Mouse (Mus musculus) embryonic facial prominence, embryonic 13.5 days (tissue): ENCODE measurements around the gene Slc7a7. TPM values are rescaled to one million over a fixed set of nuclear protein-coding genes. Genes with fewer than 3 reads are reported as not detected.

ENCODE experiments used
- ATAC-seq: fragments of 200-750 bp; cut with Nextera tagmentation; 2 replicates; pipeline ENCODE4 v1.8.0; 2017; ENCODE audit warnings: low read depth; ENCODE audit not compliant: insufficient number of reproducible peaks, insufficient read depth, low FRiP score, low TSS enrichment
- H3K27ac ChIP-seq: fragments of 300-500 bp; sonication (generic); 2 replicates; pipeline ENCODE4 v1.5.1; 2015; ENCODE audit warnings: moderate library complexity, mild to moderate bottlenecking, inconsistent platforms
- H3K27me3 ChIP-seq: fragments of 300-500 bp; sonication (generic); 2 replicates; pipeline ENCODE4 v1.6.1; 2015; ENCODE audit warnings: mild to moderate bottlenecking, inconsistent platforms
- H3K36me3 ChIP-seq: fragments of 300-500 bp; sonication (generic); 2 replicates; pipeline ENCODE4 v1.6.1; 2015; ENCODE audit warnings: mild to moderate bottlenecking, inconsistent platforms
- H3K4me1 ChIP-seq: fragments of 300-500 bp; sonication (generic); 2 replicates; pipeline ENCODE4 v1.6.1; 2015; ENCODE audit warnings: inconsistent platforms
- H3K4me2 ChIP-seq: fragments of 300-500 bp; sonication (generic); 2 replicates; pipeline ENCODE4 v1.6.1; 2015; ENCODE audit warnings: moderate library complexity, mild to moderate bottlenecking, inconsistent platforms
- H3K4me3 ChIP-seq: fragments of 300-500 bp; sonication (generic); 2 replicates; pipeline ENCODE4 v1.5.1; 2015; ENCODE audit warnings: mild to moderate bottlenecking, inconsistent platforms
- H3K9ac ChIP-seq: fragments of 300-500 bp; sonication (generic); 2 replicates; pipeline ENCODE4 v1.6.1; 2015; ENCODE audit warnings: mild to moderate bottlenecking, inconsistent platforms
- H3K9me3 ChIP-seq: fragments of 300-500 bp; sonication (generic); 2 replicates; pipeline ENCODE4 v1.6.1; 2016; ENCODE audit warnings: inconsistent platforms
- WGBS: fragments of 180-500 bp; shearing (Covaris S2); methylation state at CpG from one replicate; pipeline ENCODE4 v1.1.7; 2015; ENCODE audit warnings: mixed read lengths; 5-methylcytosine and 5-hydroxymethylcytosine counted together
- polyA plus RNA-seq: library from polyadenylated mRNA; unstranded; fragments of >200 nt; fragmentation: Nextera tagmentation; extraction: Ambion mirVana; gene quantifications from 2 replicates; pipeline ENCODE4 v1.2.1, GENCODE M21; 2015

The Slc7a7 gene
- polyA plus RNA-seq, 1 experiment from 2014 or later: 4.5 TPM

DNA sequence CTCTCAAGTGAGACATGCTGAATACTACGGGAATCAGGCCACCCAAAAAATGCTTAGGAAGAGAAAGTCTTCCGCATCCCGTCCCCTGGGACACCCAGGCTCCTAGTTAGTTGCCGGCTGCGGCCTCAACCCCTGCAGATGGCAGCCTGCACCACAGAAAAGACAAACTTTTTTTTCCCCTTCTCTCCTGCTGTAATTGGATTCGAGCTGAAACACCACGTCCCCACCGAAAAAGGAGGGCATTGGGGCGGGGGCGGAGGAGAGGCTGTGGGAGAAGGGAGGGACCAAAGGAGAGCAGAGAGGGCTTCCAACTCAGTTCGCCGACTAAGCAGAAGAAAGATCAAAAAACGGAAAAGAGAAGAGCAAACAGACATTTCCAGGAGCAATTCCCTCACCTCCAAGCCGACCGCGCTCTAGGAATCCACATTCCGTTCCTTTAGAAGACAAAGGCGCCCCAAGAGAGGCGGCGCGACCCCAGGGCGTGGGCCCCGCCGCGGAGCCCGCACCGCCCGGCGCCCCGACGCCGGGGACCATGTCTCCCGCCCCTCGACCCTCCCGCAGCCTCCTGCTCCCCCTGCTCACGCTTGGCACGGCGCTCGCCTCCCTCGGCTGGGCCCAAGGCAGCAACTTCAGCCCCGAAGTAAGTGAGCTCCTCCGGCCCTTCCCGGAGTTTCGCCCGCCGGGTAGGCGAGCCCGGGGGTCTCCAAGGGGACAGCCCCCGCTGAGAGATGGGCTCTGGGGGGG, 13.9 kb upstream of the Slc7a7 start, which contains the start of gene Mmp14:
TSS of gene Mmp14 (plus strand) at position 279 of the 744 bp plus-strand sequence.
- H3K9me3 ChIP-seq: no peaks in the 10 kb centered on the region
- peak within 1 kb of the TSS; percentile 92 for H3K4me2 ChIP-seq
- under 1% methylated on average over 45 of the region's 49 CpGs for WGBS
- peak within 1 kb of the TSS; percentile 100 for H3K27ac ChIP-seq
- peaks cover 44% of the 10 kb centered on the region for H3K4me1 ChIP-seq
- H3K9ac ChIP-seq: peak within 1 kb of the TSS; percentile 100
- H3K4me3 ChIP-seq: peak within 1 kb of the TSS; percentile 89
- no peaks in the 10 kb centered on the region for H3K27me3 ChIP-seq
- H3K36me3 ChIP-seq: peaks cover 24% of the 10 kb centered on the region
- peak; percentile 62; the same call in 1 of the 2 replicates for ATAC-seq

DNA sequence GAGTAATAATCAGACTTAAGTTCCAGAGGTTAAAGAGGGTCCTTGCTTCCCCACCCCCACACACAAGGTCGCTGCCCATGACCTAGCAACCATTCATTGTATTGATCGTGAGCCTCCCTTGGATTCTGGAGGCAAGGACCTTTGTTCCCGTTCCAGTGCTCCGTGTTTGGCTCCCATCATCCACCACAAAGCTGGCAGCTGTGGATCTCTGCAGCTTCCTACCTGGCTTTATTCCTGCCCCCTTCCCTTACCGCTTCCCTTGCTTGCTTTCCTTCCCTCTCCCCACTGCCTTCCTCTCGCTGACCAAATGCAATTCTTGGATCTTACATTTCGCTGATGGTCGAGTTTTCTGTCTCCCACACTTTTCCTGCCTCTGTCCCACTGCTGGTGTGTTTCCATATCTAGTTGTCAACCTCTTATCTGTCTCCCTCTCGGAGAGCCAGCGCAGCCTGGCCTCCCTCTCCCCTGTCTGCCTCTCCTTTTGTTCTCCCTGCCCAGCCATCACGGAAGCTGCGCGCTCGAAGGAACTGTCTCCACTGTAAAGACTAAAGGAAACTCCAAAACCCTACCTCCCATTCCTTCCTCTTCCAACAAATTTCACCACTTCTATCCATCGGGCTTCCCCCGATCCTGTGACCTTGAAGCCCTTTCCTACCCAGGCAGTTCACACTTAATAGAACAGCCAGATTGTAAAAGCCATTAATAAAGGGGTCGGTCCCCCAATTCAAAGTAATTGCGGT, 13.0 kb upstream of the Slc7a7 start:
- peaks cover 44% of the 10 kb centered on the region for H3K4me1 ChIP-seq
- no peak for ATAC-seq
- 6% methylated on average over 18 of the region's 18 CpGs for WGBS

DNA sequence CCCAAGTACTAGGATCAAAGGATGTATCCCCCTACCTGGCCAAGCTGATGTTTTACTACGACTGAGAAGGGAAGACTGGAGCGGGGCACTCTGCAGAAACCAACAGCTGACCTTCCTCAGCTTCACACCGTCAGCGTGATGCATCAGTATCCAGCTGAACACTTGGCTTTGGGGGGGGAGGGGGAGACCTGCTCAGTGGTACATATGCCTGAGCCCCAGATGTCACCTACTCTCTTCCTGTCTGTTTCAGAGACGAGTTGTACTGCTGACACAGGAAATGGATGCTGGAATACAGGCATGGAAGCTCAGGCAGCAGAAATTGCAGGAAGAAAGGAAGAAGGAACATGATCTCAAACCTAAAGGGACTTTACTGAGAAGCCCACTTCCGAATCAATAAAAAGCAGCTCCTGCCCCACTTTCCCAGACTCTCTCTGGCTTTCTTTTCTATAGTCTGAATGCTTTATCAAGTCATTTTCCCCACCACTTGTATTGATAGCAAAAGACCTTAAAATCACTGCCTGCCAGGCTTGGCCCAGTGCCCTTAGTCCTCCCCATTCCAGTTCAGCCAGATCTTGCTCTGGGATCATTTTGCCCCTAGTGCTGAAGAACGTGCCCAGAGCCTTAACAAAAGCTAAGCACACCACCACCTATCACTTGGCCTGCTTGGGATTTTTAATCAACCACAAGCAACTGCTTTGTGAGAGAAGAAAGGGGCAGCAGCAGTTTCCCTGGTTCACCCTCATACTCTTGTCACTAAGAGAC, 11.9 kb upstream of the Slc7a7 start:
- Histone ChIP-seq H3K27me3 (no peaks in the 10 kb centered on the region), H3K4me1 (peaks cover 35% of the 10 kb centered on the region), H3K9ac (peak overlapping the region; percentile 100), H3K4me2 (peak overlapping the region; percentile 92), H3K27ac (peak overlapping the region; percentile 100), H3K9me3 (no peaks in the 10 kb centered on the region), H3K36me3 (peaks cover 9% of the 10 kb centered on the region), H3K4me3 (peak overlapping the region; percentile 89; the same call in 1 of the 2 replicates)
- no peak for ATAC-seq
- whole genome bisulfite sequencing: 62% methylated on average over 7 of the region's 7 CpGs

More for the DNA sequence above, 13.0 kb upstream of the Slc7a7 start:
- Histone ChIP-seq H3K36me3 (peaks cover 15% of the 10 kb centered on the region), H3K27me3 (no peaks in the 10 kb centered on the region), H3K9ac (peak overlapping the region; percentile 100), H3K9me3 (no peaks in the 10 kb centered on the region), H3K27ac (peak overlapping the region; percentile 100), H3K4me2 (peak overlapping the region; percentile 92), H3K4me3 (peak overlapping the region; percentile 89)

DNA sequence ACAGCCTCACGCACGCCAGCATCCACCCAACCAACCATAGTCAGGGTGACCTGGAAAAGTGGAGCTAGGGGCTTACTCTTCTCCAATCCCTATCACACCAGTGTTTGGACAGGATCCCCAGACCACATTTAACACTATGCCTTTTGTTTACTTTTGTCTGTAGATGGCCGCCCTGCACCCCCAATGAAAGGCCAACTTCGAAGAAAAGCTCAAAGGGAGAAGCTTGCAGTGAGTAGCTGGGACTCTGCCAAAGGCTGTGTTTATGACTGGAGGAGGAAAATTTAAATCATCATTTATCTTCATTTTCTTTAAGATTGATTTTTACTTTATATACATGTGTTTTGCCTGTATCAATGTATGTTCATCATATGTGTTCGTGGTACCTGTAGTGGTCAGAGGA, 10.8 kb upstream of the Slc7a7 start:
- H3K27ac ChIP-seq: no peak overlapping the region
- H3K4me1 ChIP-seq: peaks cover 24% of the 10 kb centered on the region
- ATAC-seq: no peak

DNA sequence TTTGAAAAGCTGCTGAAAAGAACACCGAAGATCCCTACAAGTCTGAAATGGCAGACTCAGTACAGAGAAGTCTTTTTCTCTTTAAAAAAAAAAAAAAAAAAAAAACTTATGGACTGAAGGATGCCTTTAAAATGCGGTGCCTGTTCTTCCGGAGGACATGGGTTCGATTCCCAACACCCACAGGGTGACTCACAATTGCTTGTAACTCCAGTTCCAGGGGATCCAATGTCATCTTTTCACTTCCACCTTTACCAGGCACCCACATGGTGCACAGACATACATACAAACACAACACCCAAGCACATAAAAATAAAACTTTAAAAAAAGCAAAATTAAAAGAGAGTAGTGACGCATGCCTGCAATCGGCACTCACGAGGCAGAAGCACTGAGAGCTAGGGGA, 10.1 kb upstream of the Slc7a7 start:
- H3K4me1 ChIP-seq: peaks cover 19% of the 10 kb centered on the region
- H3K27ac ChIP-seq: no peak overlapping the region
- ATAC-seq: no peak
- H3K9me3 ChIP-seq: 0 out of 2 replicates have a peak, but pooled peaks cover 3% of the 10 kb centered on the region
- peaks cover 9% of the 10 kb centered on the region for H3K36me3 ChIP-seq
- H3K4me3 ChIP-seq: peak overlapping the region; percentile 88
- no peak overlapping the region for H3K9ac ChIP-seq
- 88% methylated on average over 7 of the region's 7 CpGs for WGBS
- H3K4me2 ChIP-seq: peak overlapping the region; percentile 62
- H3K27me3 ChIP-seq: no peaks in the 10 kb centered on the region

More for the DNA sequence above, 10.8 kb upstream of the Slc7a7 start:
- 92% methylated on average over 5 of the region's 5 CpGs for WGBS
- Histone ChIP-seq H3K4me2 (no peak overlapping the region), H3K9me3 (0 out of 2 replicates have a peak, but pooled peaks cover under 1% of the 10 kb centered on the region), H3K4me3 (no peak overlapping the region), H3K36me3 (peaks cover 9% of the 10 kb centered on the region), H3K9ac (no peak overlapping the region), H3K27me3 (no peaks in the 10 kb centered on the region)

DNA sequence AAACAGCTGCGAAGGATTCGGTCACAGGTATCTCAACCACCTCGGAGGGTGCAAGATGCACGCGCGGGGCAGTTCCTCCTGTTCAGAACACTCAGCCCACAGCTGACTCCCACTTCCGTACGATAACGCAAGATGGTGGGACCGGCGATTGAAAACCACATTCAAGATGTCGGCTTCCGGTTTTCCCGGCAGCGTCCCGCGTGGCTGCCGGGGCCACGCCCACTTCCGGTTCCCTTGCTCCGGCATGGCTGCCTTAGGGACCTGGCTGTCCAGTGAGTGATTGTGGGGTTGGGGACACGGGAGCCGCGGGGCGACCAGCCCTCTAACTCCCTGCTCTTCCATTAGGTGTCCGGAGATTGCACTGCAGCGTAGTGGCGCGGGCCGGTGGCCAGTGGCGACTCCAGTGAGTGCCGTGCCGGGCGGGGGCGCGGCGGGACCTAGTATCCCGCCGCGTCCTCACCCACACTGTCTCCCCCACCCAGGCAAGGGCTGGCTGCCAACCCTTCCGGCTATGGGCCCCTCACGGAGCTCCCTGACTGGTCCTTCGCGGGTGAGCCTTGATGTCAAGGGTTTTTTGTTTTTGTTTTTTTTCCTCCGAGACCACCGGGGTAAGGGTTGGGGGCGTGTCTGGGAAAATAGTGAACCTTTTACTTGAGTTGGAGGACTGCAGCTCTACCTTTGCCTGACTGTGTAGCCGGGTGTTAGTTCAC, 9.3 kb upstream of the Slc7a7 start, which contains the start of gene Mrpl52:
TSS of gene Mrpl52 (plus strand) at position 221 of the 710 bp plus-strand sequence.
- H3K36me3 ChIP-seq: peaks cover 9% of the 10 kb centered on the region
- H3K9me3 ChIP-seq: 0 out of 2 replicates have a peak, but pooled peaks cover 3% of the 10 kb centered on the region
- ATAC-seq: peak; percentile 70
- H3K4me3 ChIP-seq: peak within 1 kb of the TSS; percentile 88
- peaks cover 19% of the 10 kb centered on the region for H3K4me1 ChIP-seq
- WGBS: under 1% methylated on average over 48 of the region's 48 CpGs
- no peaks in the 10 kb centered on the region for H3K27me3 ChIP-seq
- peak within 1 kb of the TSS; percentile 88 for H3K9ac ChIP-seq
- peak within 1 kb of the TSS; percentile 90 for H3K27ac ChIP-seq
- peak within 1 kb of the TSS; percentile 62 for H3K4me2 ChIP-seq

DNA sequence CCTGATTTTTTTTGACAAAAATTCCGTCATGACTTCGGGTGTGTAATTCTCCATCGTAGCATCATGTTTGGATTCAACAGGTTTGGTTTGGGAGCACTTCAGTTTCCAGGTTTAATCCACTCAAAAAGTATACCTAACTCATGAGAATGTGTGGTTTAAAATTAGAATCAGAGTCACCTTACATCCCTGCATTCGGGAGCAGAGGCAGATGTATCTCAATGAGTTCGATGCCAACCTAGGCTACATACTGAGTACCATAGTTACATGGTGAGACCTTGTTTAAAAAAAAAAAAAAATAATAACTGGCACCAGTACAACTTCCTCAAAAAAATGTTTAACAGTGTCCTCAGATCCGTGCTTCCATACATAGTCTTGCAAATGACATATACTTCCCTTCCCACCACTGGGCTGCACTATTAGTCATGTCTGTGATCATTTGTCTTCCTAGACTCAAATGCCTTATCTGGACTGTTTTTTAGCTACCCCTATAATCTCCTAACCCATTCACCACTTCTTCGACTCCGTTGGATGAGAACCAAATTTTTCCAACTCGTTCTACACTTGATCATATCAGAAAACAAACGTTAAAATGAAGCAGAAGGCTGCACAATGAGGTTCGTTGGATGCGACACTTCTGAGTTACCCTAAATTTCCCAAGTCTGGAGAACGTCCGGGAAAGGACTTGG, 8.6 kb upstream of the Slc7a7 start:
- Histone ChIP-seq H3K4me2 (peak overlapping the region; percentile 62), H3K27ac (peak overlapping the region; percentile 90), H3K9ac (peak overlapping the region; percentile 88), H3K27me3 (no peaks in the 10 kb centered on the region), H3K4me1 (peaks cover 19% of the 10 kb centered on the region), H3K36me3 (peaks cover 9% of the 10 kb centered on the region), H3K4me3 (peak overlapping the region; percentile 88), H3K9me3 (0 out of 2 replicates have a peak, but pooled peaks cover 3% of the 10 kb centered on the region)
- 33% methylated on average over 14 of the region's 14 CpGs for WGBS
- ATAC-seq: no peak

DNA sequence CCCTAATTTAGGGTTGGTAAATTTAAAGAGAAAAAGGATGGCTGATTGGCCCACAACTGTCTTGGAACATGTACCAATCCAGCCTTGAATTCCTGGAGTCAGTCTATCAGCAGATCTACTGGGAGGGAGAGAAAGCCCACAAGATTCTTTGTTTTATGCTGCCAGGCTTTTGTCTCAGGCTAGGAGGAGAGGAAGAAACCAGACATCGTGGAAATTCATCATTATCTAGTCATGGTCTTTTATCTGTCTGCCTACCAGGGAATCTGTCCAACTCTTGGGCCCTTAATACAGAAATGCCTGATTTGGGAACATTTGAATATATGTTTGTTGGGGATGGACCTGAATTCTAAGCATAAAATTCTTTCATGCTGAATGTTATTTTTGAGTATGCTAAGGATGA, 8.0 kb upstream of the Slc7a7 start:
- Histone ChIP-seq H3K36me3 (peaks cover 9% of the 10 kb centered on the region), H3K27ac (no peak overlapping the region), H3K4me1 (peaks cover 15% of the 10 kb centered on the region), H3K9me3 (0 out of 2 replicates have a peak, but pooled peaks cover 3% of the 10 kb centered on the region), H3K4me3 (no peak overlapping the region), H3K4me2 (no peak overlapping the region), H3K9ac (no peak overlapping the region), H3K27me3 (no peaks in the 10 kb centered on the region)
- ATAC-seq: no peak
- WGBS: 91% methylated on average over 1 of the region's 1 CpGs

DNA sequence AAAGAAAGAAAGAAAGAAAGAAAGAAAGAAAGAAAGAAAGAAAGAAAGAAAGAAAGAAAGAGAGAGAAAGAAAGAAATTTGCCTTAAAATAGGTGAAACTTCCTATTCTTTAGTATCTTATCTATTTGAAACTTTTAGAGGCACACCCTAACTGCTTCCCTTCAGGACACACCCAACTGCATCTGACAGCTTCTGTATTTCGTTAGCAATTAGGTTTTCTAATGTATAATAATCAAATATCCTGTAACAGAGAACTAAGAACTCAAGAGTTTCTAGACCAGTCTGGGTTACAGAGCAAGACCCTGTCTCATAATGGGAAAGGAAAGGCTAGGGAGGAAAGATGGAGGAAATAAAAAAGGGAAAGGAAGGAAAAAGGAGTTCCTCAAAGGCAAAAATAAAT, 7.1 kb upstream of the Slc7a7 start:
- WGBS: 78% methylated on average over 1 of the region's 1 CpGs
- Histone ChIP-seq H3K4me2 (no peak overlapping the region), H3K27ac (no peak overlapping the region), H3K9ac (no peak overlapping the region), H3K27me3 (no peaks in the 10 kb centered on the region), H3K36me3 (peaks cover 6% of the 10 kb centered on the region), H3K4me1 (peaks cover 6% of the 10 kb centered on the region), H3K4me3 (no peak overlapping the region), H3K9me3 (0 out of 2 replicates have a peak, but pooled peaks cover 3% of the 10 kb centered on the region)
- no peak for ATAC-seq

DNA sequence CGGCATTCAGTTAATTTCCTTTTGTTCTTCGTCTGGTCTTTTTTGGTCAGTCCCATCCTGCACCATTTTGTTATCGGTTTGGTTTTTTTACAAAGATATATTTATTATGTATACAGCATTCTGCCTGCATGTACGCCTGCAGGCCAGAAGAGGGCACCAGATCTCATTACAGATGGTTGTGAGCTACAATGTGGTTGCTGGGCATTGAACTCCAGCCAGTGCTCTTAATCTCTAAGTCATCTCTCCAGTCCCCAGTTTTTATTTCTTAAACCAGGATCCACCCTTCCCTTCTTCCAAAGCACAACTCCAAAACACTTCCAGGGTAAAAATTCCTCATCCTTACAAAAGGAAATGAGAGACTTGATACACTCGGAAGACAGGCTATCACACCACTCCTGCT, 5.8 kb upstream of the Slc7a7 start:
- no peak overlapping the region for H3K9ac ChIP-seq
- no peak for ATAC-seq
- H3K36me3 ChIP-seq: no peaks in the 10 kb centered on the region
- no peaks in the 10 kb centered on the region for H3K27me3 ChIP-seq
- no peak overlapping the region for H3K27ac ChIP-seq
- no peak overlapping the region for H3K4me3 ChIP-seq
- H3K4me2 ChIP-seq: no peak overlapping the region
- no peaks in the 10 kb centered on the region; the same call in none of the 2 replicates for H3K4me1 ChIP-seq
- WGBS: 63% methylated on average over 5 of the region's 5 CpGs
- H3K9me3 ChIP-seq: peaks cover 3% of the 10 kb centered on the region; the same call in 1 of the 2 replicates
